Mouse (Mus musculus) thymus, postnatal 0 days (tissue): ENCODE results near the gene Pcyt1b. TPM values are rescaled to one million over a fixed set of nuclear protein-coding genes. Genes with fewer than 3 reads are reported as not detected.

ENCODE experiments used
- DNase-seq: peaks from one replicate; pipeline ENCODE4 v3.0.0-alpha.2; 2015; ENCODE audit warnings: low spot score
- polyA plus RNA-seq: library from polyadenylated mRNA; unstranded; fragments of >200 nt; fragmentation: Nextera tagmentation; extraction: Ambion mirVana; gene quantifications from 2 replicates; pipeline ENCODE4 v1.2.1, GENCODE M21; 2015

Gene Pcyt1b
- polyA plus RNA-seq, 1 experiment from 2014 or later = 0.29 TPM

DNA sequence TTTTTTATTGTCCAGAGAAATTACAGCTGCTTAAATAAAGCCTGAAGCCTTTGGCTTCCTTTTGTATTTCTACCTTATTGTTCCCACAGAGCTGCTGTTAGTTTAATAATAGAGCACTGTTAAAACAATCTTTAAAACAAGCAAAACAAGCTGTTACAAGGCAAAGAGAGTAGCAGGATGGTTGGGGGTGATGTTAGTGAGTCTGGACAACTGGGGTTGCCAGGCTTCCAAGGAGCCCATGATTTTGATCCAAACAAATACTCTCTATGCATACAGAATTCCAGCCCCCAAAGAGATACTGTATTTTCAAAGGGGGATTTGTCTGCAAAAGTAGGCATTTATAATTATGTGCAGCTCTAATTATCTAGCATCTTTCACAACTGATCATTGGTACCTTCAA, 77.7 kb downstream of the Pcyt1b start:
- no peak for DNase-seq

DNA sequence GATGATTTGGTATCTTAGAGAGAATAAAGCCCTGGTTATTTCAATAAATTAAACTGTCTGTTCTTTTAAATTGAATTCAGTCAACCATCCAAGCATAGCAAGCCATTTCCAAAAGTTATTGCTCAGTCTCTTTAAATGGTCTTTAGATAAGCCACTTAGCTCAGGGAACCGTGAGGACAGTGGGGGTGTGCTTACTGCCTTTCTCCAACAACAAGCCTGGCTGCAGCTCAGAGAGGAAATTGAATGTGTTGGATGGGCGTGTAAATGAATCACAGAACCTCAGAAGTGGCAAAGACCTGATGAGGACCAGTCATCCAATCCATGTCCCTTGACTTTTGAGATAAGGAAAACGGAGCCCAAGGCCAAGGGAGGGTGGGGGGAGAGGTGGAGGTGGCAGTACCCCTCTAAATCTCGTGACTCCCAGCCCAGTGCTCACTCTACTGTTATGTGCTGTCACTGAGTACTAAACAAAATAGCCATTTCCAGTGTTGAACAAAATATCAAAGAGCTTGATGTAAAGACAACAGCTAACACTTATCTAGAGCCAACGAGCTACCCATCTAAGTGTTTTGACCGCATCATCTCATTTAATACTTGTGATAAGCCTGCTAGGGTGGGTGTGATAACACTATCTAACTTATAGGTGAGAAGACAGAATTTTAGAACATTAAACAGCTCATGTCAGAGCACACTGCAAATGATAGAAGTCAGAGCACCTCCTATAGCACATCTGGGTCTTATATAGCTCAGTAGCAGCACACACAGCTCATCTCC, 78.5 kb downstream of the Pcyt1b start:
- no peak for DNase-seq

DNA sequence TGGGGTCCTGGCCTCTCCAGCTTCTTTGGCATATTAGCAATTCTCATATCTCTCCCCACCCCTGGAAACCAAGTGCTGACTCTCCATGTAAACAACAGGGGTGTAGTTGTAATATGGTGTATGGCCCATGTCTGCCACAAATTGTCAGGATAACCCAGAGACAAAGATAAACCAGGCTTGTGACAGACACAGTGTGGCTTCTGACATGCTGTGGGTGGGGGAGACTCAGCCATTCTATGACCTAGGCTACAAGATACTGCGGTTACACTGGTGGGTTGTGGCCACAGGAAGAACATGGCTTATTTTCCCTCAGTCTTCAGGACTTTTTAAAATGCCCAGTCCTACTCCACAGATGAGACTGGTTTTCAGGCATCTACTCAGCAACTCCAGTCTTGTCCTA, 94.5 kb downstream of the Pcyt1b start:
- no peak for DNase-seq

DNA sequence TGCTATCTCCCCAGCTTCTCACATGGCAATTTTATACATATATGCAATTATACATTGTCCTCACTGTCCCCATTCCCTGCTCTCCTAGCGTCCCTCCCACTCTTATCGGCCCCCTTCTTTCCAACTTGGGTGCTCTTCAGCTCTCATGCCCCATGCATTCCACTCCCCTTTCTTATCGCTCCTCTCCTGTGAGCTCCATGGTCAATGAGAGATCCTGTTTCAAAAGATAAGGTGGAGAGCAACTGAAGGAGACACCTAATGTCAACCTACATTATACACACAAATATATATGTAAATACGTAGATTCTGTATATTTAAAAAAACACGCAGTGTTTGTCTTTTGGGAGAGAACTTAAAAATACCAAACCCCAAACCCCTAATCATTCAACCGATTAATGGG, 95.9 kb downstream of the Pcyt1b start:
- no peak for DNase-seq

DNA sequence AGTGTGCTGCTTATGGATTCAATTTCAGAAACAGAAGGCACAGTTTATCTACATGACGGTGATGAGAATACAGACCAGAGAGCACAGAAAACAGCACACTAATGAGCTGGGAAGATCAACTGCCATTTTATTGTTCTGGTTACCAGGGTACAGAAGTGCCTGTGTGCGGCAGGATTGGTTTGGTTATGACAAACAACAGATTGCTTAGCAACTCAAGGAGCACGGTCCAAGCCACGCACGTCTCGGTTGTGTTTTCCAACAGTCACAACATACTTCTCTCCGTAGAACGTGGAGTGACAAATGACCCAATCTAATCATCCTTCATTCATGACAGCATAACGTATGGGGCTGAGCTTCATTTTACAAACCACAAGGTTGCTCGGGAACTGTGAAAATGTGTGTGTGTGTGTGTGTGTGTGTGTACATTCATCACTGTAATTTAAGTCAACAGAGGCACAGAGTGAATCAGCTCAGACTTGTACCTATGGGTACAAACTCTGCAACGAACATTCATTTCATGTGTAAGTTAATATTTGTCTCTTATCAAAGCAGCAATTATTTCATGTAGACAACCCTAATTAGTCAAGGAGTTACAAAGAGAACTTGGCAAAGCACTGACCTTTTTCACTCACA, 100.7 kb downstream of the Pcyt1b start:
- DNase-seq = no peak

DNA sequence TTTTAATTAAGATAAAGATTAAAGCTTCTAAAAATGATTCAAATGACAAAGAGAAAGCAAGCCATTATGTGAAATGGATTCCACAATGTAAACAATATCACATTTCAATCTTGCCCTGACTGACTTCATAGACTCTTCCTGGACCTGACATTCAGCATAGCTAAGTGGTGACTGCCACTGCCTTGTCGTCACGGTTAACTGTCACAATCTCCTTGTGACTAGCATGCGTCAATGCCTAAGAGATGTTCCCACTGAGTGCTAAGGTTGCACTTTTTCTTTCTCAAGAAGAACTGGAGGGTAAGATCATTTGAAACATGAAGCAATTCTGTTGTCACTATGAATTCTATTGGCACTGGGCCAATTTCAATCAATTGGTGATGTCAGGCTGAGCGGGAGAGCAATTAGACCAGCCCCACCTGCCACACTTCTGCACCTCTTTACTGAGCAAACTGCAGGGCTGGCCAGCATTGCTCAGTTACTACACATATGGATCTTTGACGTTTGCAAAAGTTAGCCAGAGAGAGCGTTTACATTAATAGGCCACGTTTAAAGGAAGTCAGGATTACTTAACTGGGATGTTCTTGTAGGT, 102.3 kb downstream of the Pcyt1b start:
- DNase-seq = no peak

DNA sequence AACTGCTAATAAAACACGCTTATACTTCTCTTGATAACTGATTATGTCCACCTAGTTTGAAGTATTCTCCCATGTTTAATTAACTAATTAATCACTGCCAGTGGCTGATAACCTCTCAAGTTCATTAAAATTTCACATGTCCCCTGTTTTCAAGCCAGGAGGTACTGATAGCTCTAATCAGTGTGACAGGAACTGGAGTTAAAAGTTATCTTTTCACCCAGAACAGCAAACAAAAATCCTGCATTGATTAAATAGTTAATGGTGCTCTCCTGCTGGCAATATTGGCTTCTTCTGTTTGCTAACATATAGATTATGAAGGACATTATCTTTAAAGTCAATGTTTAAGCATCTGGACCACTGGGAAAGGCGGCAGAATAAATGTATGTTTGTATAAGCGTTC, 106.1 kb downstream of the Pcyt1b start:
- no peak for DNase-seq

DNA sequence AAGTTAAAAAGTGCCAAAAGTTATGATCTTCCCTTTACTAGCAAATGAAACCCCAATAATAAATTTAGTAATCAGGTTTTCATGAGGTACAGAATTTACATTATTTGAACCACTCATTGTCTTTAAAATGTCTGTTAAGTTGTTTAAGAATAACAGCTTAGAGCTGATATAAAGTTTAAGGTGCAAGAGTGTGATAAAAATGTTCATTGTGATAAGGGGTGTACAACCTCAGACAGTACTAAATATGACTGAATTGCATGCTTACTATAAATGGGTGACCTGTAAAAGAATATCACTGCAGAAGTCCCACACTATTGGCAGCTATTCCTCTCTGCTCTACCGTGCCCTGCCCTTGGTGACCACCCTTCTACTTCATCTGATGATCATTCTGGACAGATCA, 134.9 kb downstream of the Pcyt1b start:
- DNase-seq = no peak

DNA sequence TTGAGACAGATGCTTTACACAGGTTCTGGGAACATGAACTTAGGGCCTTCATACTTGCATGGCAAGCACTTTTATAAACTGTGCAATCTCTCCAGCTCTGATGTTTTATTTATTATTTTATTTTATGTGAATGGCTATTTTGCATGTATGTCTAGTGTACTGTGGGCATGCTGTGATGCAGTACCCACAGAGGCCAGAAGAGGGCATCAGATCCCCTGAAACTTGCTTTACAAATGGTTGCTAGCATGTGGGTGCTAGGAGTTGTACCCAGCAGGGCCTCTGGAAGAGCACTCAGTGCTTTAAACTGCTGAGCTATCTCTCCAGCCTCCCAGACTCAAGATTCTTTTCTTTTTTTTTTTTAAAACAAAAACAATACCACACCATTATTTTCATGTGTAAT, 138.5 kb downstream of the Pcyt1b start:
- peak; percentile 46 for DNase-seq

Other genes starting within 250 kb of the Pcyt1b start
- 15.9 and 17.4 TPM in 2 replicates for gene Pola1, start 22.7 kb upstream of the Pcyt1b start, polyA plus RNA-seq
- 56.2 and 56.3 TPM in 2 replicates for gene Pdk3, start 177.3 kb downstream of the Pcyt1b start, polyA plus RNA-seq